Mouse (Mus musculus): ENCODE data around the gene Rgs9bp.

Gene Rgs9bp

DNA sequence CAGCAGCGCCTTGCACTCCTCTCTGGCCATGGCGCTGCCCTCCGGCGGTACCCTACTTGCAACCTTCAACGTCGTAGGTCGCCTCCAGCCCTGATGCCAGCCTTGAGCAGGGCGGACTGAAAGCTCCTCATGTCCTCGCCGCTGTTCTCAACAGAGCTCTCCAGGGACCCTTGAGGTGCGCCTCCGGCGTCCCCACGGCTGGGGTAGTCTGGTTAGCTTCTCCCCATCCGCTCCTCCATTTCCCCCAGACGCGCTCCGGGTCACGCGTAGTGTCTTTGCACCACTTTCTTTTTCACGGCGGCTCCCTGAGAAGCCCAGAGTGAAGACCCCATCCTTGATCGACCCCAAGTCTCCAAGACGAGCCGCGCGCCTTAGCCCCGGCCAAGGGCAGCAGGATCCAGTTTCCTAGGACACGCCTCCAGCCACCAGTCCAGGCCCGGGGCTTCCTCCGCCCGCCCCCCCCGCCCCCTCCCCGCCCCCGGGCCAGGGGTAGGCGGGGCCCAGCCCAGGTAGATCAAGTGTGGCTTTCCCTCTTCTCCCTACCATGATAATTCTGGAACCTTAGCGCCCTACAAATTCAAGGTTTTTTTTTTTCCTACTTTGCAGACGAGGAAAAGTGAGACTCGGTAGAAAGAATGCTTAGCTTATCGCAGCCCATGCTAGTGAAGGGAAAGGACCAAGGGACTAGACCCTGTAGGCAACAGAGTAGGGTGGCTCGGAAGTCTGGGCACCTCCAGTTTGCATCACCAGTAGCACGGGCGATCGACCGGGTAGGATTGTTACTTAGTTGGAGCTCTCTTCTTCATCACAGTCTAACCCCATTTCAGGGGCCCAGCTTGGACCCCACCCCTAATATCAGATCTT, at the start of gene Rgs9bp:
Gene Rgs9bp (minus strand): TSS at position 392 of the 864 bp plus-strand sequence.
- DNase-seq = peak; percentile 65

- DNase-seq = peak; percentile 45
Observed at GRCm38 (mm10) chr7:35628496-35628895, 43.1 kb upstream of the Rgs9bp start.

DNA sequence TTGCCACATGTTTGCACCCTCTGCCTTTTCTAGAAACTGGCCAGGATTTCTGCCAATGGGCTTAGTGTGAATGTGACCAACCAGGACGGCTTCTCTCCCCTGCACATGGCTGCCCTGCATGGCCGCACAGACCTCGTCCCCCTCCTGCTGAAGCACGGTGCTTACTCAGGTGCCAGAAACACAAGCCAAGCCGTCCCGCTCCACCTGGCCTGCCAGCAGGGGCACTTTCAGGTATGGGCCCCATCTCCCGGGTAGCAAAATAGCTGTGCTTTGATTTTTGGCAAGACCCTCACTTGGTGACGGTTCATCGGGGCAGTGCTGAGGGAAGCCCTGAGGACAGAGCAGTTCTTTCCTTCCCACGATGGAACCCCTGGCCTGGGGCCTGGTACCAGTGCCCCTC, 42.0 kb upstream of the Rgs9bp start:
- DNase-seq = no peak

DNA sequence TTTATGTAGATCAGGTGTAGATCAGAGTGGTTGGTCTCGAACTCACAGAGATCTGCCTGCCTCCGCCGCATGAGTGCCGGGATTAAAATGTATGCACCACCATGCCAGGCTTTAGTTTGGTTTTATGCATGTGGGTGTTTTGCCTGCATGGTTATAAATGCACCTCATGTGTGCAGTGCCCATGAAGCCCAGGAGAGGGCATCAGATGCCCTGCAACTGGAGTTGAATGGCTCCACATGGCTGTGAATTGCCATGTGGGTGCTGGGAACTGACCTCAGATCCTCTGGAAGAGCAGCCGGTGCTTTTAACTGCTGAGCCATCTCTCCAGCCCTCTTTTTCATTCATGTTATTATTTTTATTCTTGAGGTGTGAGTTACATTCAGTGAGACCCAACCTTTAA, 40.7 kb upstream of the Rgs9bp start:
- no peak for DNase-seq

DNA sequence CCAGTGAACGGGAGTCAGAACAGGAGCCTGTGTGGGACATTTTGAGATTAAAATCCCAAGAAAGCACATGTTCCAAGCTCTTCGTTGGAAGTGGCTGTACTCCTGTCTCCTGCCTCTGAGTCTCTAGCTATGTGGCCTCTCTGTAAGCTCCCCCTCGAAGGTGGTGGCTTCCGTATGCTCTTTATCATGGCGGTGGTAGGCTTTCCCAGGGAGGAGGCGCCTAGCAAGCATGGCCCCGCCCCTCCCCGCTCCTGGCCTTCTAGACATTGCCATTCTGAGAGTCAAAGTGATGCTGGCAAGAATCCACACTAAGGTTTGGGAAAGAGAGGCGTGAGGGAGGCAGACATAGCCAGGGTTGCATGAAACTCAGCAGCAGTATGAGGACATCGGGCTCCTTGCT, 37.2 kb upstream of the Rgs9bp start:
- DNase-seq = no peak

DNA sequence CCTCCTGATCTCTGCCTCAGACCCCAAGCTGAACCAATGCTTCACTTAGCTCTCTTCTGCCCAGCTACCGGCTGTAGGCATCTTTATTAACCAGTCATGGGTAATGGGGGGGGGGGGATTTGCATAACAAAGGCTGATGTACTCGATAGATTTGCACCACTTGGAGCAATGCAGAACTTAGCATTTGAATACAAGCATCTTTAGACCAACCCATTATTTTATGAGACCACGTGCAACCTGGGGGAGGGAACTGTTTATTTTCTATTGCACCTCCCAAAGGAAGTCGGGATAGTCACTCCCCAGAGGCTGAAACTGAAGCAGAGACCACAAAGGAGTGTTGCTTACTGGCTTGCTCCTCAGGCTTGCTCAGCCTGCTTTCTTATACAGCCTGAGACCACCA, 32.1 kb upstream of the Rgs9bp start:
- DNase-seq = no peak

- DNase-seq = no peak
Observed at GRCm38 (mm10) chr7:35609245-35609644, 23.9 kb upstream of the Rgs9bp start.

DNA sequence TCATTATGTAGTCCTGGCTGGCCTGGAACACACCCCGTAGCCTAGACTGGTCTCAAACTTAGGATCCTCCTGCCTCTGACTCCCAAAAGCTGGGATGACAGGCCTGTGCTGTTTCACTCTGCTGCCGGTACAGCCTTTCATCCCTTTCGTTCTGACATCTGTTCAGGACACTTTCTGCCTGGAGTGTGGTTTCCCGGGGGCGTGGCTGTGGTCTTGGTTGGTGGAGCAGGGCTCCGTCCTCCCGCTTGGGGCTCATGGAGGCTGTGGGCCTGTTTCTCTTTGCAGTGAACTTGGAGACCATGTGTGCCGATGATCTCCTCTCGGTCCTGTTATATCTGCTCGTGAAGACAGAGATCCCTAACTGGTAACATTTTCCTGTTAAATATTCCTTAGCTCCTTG, 21.4 kb upstream of the Rgs9bp start:
- DNase-seq = no peak

- DNase-seq = no peak
Observed at GRCm38 (mm10) chr7:35602766-35603165, 17.4 kb upstream of the Rgs9bp start.

DNA sequence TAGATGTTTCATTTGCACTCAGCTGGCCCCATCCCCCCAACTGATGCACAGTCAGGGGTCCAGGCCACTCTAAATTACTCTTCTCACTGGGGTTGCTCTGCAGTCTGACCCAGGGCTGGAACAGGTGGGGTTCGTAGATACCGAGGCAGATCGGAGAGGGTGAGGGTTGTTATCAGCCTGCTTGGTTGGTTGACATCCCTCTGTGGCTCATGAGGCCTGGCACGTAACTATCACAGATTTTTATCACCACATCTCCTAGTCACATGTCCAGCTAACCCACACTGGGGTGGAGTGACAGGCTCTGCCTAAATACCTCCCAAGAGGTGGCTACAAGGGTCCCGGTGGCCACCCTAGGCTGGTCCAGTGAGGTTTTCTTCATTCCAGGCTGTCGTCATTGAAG, 15.7 kb upstream of the Rgs9bp start:
- no peak for DNase-seq

- no peak for DNase-seq
Observed at GRCm38 (mm10) chr7:35600031-35600430, 14.6 kb upstream of the Rgs9bp start.

GRCm38 (mm10) chr7:35599492-35599891, 14.1 kb upstream of the Rgs9bp start:
- no peak for DNase-seq

DNA sequence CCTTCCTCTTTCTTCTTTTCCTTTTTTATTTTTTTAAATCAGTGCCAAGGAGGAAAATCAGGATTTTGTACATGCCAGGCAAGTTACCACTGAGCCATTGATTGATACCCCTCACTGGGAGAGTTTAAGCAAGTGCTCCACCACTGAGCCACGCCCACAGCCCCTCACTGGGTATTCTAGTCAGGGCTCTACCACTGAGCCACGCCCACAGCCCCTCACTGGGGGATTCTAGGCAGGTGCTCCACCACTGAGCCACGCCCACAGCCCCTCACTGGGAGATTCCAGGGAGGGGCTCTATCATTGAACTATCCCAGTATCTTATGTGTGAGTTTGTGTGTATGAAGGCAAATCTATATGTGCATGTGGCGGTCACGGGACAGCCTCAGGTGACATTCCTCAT, 8.9 kb upstream of the Rgs9bp start:
- no peak for DNase-seq

DNA sequence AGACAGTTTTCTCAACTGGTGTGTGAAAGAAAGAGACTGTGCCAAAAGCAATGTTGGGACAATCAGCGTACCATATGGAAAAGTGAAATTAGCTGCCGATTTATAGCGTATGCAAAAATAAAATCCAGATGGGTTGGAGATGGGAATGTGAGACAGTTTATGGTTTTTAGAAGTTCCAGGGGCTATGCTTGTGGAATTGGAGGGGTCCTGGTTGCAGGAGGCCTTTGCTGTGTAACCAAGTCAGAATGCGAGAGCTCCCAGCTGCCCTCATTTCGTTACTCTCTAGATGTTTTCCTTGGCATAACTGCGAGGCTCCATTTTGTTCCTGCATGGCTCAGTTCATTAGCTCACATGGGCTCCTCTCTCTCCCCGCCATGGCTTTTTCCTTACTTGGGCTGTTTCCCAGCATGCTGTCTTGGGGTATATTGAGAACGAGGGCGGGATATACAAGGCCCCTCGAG, 5.4 kb upstream of the Rgs9bp start:
- no peak for DNase-seq

- no peak for DNase-seq
Observed at GRCm38 (mm10) chr7:35589485-35589884, 4.1 kb upstream of the Rgs9bp start.

DNA sequence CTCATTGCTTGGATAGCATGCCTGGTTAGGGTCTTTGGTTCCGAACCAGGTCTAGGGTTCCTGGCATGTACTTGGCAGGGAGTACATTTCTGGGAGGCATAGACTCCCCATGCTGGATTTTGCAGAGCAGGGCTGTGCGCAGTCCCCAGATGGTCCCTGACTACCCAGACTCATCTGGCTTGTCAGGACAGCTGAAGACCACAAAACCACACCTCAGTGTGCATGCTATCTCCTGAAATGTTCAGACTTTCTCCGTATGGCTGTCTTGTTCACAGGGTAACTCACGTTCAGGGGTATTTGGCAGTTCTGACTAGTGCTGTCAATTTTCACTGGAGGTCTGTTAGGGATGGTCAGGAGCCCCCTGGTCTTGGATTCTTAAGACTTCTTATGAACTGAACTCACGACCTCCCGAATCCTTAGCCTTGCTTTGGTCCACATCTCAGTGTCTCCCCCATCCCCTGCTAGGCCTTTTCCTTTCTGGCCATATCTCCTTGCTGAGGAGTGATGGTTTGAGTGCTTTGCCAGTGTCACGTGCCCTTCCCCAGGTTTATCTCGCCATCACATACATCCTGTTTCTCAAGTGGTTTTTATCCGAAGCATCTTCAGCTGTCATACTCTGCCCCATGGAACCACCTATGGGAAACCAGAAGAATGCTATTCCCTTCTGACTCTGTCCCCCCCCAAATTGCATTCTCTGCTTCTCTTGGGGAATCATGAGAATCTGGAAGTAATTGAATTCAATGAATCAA, 3.5 kb upstream of the Rgs9bp start:
- no peak for DNase-seq

DNA sequence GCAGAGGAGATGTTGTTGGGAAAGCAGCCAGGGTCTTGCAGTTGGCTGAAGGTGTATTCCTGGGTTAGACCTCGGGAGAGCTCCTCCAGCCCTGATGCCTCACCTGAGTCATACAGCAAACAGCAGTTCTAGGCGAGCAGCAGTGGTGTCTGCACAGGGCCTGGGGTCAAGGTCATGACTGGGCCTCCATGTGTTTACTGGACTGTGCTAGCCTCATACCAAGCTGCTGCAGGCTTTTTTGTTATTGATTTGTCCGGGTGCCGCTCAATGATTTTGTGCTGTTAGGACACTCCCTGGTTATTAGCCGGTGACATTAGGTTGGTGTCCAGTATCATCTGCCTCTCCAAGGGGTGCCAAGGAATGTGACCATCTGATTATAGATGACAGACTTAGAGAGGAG, 2.3 kb upstream of the Rgs9bp start:
- DNase-seq = no peak

DNA sequence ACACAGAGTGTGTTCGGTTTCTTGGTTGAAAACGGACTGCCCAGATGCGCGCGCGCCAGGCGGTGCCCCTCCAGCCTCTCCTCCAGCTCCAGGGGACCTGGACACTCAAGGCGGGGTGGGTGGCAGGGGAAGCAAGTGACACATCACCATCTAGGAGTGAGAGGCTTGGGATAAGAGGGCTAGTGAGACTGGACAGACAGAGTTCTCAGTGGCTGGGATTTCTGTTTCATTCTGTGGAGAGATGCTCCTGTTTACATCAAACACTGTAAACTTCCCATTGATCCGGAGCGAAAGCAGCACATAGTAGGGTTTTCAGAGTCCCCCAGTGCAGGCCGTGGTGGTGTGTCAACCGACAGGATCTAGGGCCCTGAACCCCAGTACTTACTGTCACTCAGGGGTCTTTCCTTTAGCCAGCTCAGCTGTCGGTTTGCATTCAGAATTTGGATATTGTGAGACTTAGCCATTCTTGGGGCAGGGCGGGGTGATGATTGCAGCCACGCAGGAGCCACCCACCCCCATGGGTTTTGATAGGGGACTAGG, 1.6 kb upstream of the Rgs9bp start:
- no peak for DNase-seq

GRCm38 (mm10) chr7:35586055-35586905, 898 bp upstream of the Rgs9bp start, which contains the start of gene Ankrd27:
Gene Ankrd27, plus strand, starts transcription at chr7:35586244.
- peak; percentile 97 for DNase-seq

DNA sequence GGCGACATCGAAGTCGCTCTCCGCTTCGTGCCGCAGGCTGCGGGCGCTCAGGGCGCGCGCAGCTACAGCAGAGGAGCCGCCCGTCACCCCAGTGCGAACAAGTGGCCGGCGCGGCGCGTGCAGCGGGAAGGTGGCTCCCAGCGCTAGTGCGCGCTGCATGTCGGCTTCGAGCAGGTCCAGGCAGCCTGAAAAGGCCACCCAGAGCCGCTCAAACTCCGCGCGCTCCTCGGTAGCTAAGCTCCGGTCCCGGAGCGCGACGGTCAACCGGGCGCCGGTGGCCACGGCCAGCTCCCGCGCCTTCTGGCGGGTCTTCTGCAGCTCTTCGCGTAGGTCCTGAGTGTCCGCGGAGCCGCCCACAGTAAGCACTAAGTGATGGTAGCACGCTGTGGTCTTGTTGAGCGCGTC, 594 bp downstream of the Rgs9bp start:
- peak; percentile 58 for DNase-seq

DNA sequence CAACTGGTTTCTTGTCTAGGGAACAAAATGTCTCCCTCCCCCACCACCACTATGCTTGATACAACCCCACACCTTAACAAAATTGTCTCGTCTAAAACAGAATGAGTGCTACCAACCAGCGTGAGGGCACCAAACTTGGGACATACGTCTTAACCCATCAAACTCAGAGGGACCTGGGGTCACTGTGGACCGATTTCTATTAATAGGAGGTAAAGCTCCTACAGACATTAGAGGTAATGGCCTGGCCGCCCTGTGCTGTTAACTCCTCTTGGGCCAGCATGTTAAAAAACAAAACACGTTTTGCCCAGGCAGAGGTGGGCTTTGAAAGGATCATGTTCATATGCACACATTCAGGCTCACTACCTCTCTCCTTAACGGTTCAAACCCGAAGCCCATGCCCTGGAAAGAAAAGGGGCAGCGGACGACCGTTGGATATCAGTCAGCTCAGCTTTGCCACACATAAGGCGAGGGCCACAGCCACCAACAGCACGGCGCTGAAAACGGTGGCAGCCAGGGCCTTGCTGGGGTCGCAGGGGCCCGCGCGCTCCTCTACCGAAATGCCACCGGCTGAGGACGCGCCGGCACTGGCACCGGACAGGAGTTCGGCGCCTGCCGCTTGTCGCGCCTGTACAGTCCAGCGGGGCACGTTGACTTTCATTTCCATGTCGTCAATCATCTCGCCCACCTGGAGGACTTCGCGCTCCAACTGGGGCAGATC, 1.2 kb downstream of the Rgs9bp start:
- no peak for DNase-seq

DNA sequence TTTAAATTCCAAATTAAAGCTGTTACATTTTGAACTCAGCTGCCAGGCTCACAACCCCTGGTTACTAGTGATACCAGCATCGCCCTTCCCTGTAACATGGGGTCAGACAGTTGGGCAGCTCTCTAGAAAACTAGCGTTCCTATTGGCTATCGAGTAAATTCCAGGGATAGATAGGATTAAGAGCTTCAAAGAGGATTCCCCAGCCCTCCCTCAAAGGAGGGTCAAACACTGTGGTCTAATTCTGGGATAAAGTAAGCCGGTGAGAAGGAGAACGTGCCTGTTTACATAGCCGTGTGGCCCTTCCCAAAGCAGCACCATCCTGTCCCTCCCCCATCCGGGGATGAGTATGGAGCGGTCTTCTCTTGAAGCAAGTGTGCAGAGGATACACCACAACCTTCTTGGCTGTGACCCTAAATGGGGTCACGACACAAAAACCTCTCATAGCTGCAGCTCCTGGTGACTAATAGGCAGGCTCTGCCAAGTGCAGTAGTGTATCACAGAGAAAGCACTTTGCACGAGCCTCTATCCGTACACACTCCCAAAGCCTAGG, 1.8 kb downstream of the Rgs9bp start:
- no peak for DNase-seq

All from kidney, adult 18-20 months (tissue).